Mouse (Mus musculus): ENCODE data around the gene Epn2.

DNA sequence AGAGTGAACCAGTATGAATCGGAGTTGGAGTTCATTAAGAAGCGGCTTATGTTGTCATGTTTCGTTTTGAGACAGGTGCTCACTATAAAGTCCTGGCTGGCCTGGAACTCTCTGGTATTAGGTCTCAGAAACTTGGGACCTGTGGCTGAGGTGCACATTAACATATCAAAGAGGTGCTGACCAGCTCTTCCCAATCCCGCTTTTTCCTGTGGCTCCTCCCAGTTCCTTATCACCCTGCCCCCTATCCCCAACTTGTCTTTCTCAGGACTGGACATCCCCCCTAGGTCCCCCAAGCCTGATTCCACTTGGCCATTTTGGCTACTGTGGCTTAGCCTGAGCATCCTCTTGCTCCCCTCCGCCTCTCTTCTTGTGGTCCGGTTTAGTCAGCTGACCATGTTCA is 4.6 kb upstream of the Epn2 start:
- TF ChIP-seq POLR2A (IDR thresholded peaks at IDR 0.05; ENCODE audit: extremely low read depth, insufficient read depth, low read length), result no peak
- TF ChIP-seq CTCF (IDR thresholded peaks at IDR 0.05; ENCODE audit: extremely low read depth, insufficient read depth, low read length), result no peak
